23 mouse cellular contexts compared by ENCODE assay signal in genomic region chr9:57498536-57498935, GRCm38 (mm10). TPM values are rescaled to one million over a fixed set of nuclear protein-coding genes. Genes with fewer than 3 reads are reported as not detected.
DNase-seq lines count a peak whose midpoint lies in the region; ATAC-seq and TF ChIP-seq lines count a peak whose summit lies in the region.
"Had no signal": no experiment of that assay in that cellular context is flagged by ENCODE, and none has a peak within 500 bp of the region (broad histone marks: within the 10 kb centered on the region; RNA-seq: fewer than 3 reads in every experiment).

No protein-coding gene starts in this region.

- no peak for DNase-seq in neural tube, embryonic 10.5 days (ENCODE audit: extremely low spot score, low spot score)
- no peak for DNase-seq in forebrain, postnatal 0 days
- DNase-seq in midbrain, embryonic 14.5 days, result no peak
- DNase-seq in layer of hippocampus, postnatal 14 days (ENCODE audit: low spot score in 2 of 2), result no peak
- no peak for DNase-seq in heart, postnatal 36 days
- DNase-seq: adrenal gland, adult 8-10 months; cerebellum, adult 11-12 months; cerebellum, postnatal 25 days; kidney, adult 2 months; kidney, postnatal 14 days; left cerebral cortex, postnatal 4 days; liver; liver, postnatal 0 days; thymus, postnatal 36 days had no signal

- WGBS in neural tube, embryonic 13.5 days, result 47% methylated on average over 7 of the region's 7 CpGs
- 29% methylated on average over 7 of the region's 7 CpGs for WGBS in forebrain, postnatal 0 days
- WGBS in midbrain, embryonic 14.5 days, result 46% methylated on average over 7 of the region's 7 CpGs

- no peak overlapping the region for H3K4me3 ChIP-seq in neural tube, embryonic 13.5 days
- no peak overlapping the region for H3K4me3 ChIP-seq in forebrain, postnatal 0 days (ENCODE audit: low read depth, low read length)
- H3K4me3 ChIP-seq in midbrain, embryonic 14.5 days (replicated peaks; ENCODE audit: low read depth, low read length), result no peak overlapping the region
- H3K4me3 ChIP-seq: embryonic facial prominence, embryonic 15.5 days; heart, embryonic 10.5 days; layer of hippocampus, adult 2 months; left cerebral cortex, adult 2 months had no signal

- peaks cover 36% of the 10 kb centered on the region for H3K27me3 ChIP-seq in neural tube, embryonic 13.5 days
- H3K27me3 ChIP-seq in forebrain, postnatal 0 days (ENCODE audit: insufficient read depth, low read length), result no peaks in the 10 kb centered on the region
- peaks cover 22% of the 10 kb centered on the region for H3K27me3 ChIP-seq in midbrain, embryonic 14.5 days (ENCODE audit: control insufficient read depth, insufficient read depth, low read length)

- H3K4me2 ChIP-seq in neural tube, embryonic 13.5 days, result 0 out of 2 replicates have a peak overlapping the region, but pooled peaks have one; percentile 1
- H3K4me2 ChIP-seq in forebrain, postnatal 0 days (ENCODE audit: low read depth), result no peak overlapping the region
- no peak overlapping the region for H3K4me2 ChIP-seq in midbrain, embryonic 14.5 days (ENCODE audit: low read length)
- H3K4me2 ChIP-seq: embryonic facial prominence, embryonic 15.5 days had no signal

- peak overlapping the region; percentile 65 for H3K27ac ChIP-seq in neural tube, embryonic 13.5 days (replicated peaks)
- H3K27ac ChIP-seq in forebrain, postnatal 0 days (ENCODE audit: low read depth, low read length), result peak overlapping the region; percentile 31
- H3K27ac ChIP-seq in midbrain, embryonic 14.5 days (replicated peaks; ENCODE audit: low read depth, low read length), result peak overlapping the region; percentile 72
- H3K27ac ChIP-seq: embryonic facial prominence, embryonic 15.5 days; heart, embryonic 10.5 days; layer of hippocampus, adult 2 months; left cerebral cortex, adult 2 months had no signal

- no peaks in the 10 kb centered on the region for H3K36me3 ChIP-seq in neural tube, embryonic 13.5 days
- H3K36me3 ChIP-seq in forebrain, postnatal 0 days (ENCODE audit: insufficient read depth), result no peaks in the 10 kb centered on the region
- no peaks in the 10 kb centered on the region for H3K36me3 ChIP-seq in midbrain, embryonic 14.5 days (ENCODE audit: control insufficient read depth, insufficient read depth, low read length)
- H3K36me3 ChIP-seq: embryonic facial prominence, embryonic 15.5 days; heart, embryonic 10.5 days had no signal

- no peak for ATAC-seq in neural tube, embryonic 13.5 days (ENCODE audit: low read depth)
- ATAC-seq in forebrain, postnatal 0 days, result no peak
- no peak for ATAC-seq in midbrain, embryonic 14.5 days (ENCODE audit: low FRiP score, low TSS enrichment)
- no peak for ATAC-seq in cerebellum, adult (ENCODE audit: insufficient number of reproducible peaks, low FRiP score, low TSS enrichment)
- ATAC-seq: inflammation-experienced regulatory T-cells, adult 6 months; liver, postnatal 0 days had no signal

- H3K4me1 ChIP-seq in neural tube, embryonic 13.5 days (replicated peaks), result peaks cover 67% of the 10 kb centered on the region
- H3K4me1 ChIP-seq in forebrain, postnatal 0 days (ENCODE audit: insufficient read depth), result peaks cover 16% of the 10 kb centered on the region
- H3K4me1 ChIP-seq in midbrain, embryonic 14.5 days (ENCODE audit: control insufficient read depth, insufficient read depth, low read length), result peaks cover 20% of the 10 kb centered on the region

- TF ChIP-seq CTCF in forebrain, postnatal 0 days (IDR thresholded peaks at IDR 0.05; ENCODE audit: low read depth), result no peak

- no peaks in the 10 kb centered on the region for H3K9me3 ChIP-seq in neural tube, embryonic 13.5 days
- no peaks in the 10 kb centered on the region for H3K9me3 ChIP-seq in forebrain, postnatal 0 days (ENCODE audit: low read length)
- H3K9me3 ChIP-seq in midbrain, embryonic 14.5 days (ENCODE audit: control insufficient read depth, low read length), result no peaks in the 10 kb centered on the region
- H3K9me3 ChIP-seq: embryonic facial prominence, embryonic 15.5 days; heart, embryonic 10.5 days had no signal

- intact Hi-C loops in heart, postnatal 36 days (cut with DNase I), result no loop called here

- H3K9ac ChIP-seq in neural tube, embryonic 13.5 days, result peak overlapping the region; percentile 55; the same call in 1 of the 2 replicates
- H3K9ac ChIP-seq in forebrain, postnatal 0 days, result no peak overlapping the region
- H3K9ac ChIP-seq in midbrain, embryonic 14.5 days (replicated peaks; ENCODE audit: low read length), result no peak overlapping the region
- H3K9ac ChIP-seq: embryonic facial prominence, embryonic 15.5 days; liver, postnatal 0 days had no signal

RNA-seq across cellular contexts. Expression of gene Rpp25, which starts 5.3 kb away (rescaled TPM):
- polyA plus RNA-seq in neural tube, embryonic 13.5 days (2015; fragmentation: Nextera tagmentation; extraction: Ambion mirVana), result 21.0 and 21.9 TPM in 2 replicates
- total RNA-seq in forebrain, postnatal 0 days (2014; rRNA removed), result 24.7 and 30.2 TPM in 2 replicates
- polyA plus RNA-seq in forebrain, postnatal 0 days (2015; fragmentation: Nextera tagmentation; extraction: Ambion mirVana), result 40.9 and 46.5 TPM in 2 replicates
- polyA plus RNA-seq in midbrain, embryonic 14.5 days (2014; fragmentation: Nextera tagmentation; extraction: Ambion mirVana), result 28.1 and 30.7 TPM in 2 replicates
- total RNA-seq in layer of hippocampus, postnatal 14 days (2021), result 10 to 100 TPM in 1 of 2 experiments, 1 to 10 TPM in 1; 8.0 to 12.2 TPM
- 1 to 10 TPM; 1.0 to 2.1 TPM for total RNA-seq in heart, postnatal 36 days (2021)
- total RNA-seq: gastrocnemius, adult 18-20 months; megakaryocyte-erythroid progenitor cell, adult 5-6 weeks had no signal
- polyA plus RNA-seq: inflammation-experienced regulatory T-cells, adult 6 months had no signal

RNA-seq across cellular contexts. Expression of gene Cox5a, which starts 22.5 kb away (rescaled TPM):
- 922 and 997 TPM in 2 replicates for polyA plus RNA-seq in neural tube, embryonic 13.5 days (2015; fragmentation: Nextera tagmentation; extraction: Ambion mirVana)
- total RNA-seq in forebrain, postnatal 0 days (2014; rRNA removed), result 236 and 279 TPM in 2 replicates
- 1,027 and 1,112 TPM in 2 replicates for polyA plus RNA-seq in forebrain, postnatal 0 days (2015; fragmentation: Nextera tagmentation; extraction: Ambion mirVana)
- 832 and 924 TPM in 2 replicates for polyA plus RNA-seq in midbrain, embryonic 14.5 days (2014; fragmentation: Nextera tagmentation; extraction: Ambion mirVana)
- total RNA-seq in layer of hippocampus, postnatal 14 days (2021), result 100 to 1,000 TPM; 465 to 477 TPM
- 1,000 to 10,000 TPM; 2,624 to 2,673 TPM for total RNA-seq in heart, postnatal 36 days (2021)

RNA-seq across cellular contexts. Expression of gene Scamp5, which starts 30.7 kb away (rescaled TPM):
- polyA plus RNA-seq in neural tube, embryonic 13.5 days (2015; fragmentation: Nextera tagmentation; extraction: Ambion mirVana), result 65.1 and 67.8 TPM in 2 replicates
- 252 and 282 TPM in 2 replicates for total RNA-seq in forebrain, postnatal 0 days (2014; rRNA removed)
- polyA plus RNA-seq in forebrain, postnatal 0 days (2015; fragmentation: Nextera tagmentation; extraction: Ambion mirVana), result 167 and 175 TPM in 2 replicates
- polyA plus RNA-seq in midbrain, embryonic 14.5 days (2014; fragmentation: Nextera tagmentation; extraction: Ambion mirVana), result 98.9 and 109 TPM in 2 replicates
- 100 to 1,000 TPM; 439 to 441 TPM for total RNA-seq in layer of hippocampus, postnatal 14 days (2021)
- 1 to 10 TPM; 5.4 to 6.4 TPM for total RNA-seq in heart, postnatal 36 days (2021)
- total RNA-seq: megakaryocyte-erythroid progenitor cell, adult 5-6 weeks had no signal
- polyA plus RNA-seq: inflammation-experienced regulatory T-cells, adult 6 months had no signal

RNA-seq across cellular contexts. Expression of gene Fam219b, which starts 38.8 kb away (rescaled TPM):
- polyA plus RNA-seq in neural tube, embryonic 13.5 days (2015; fragmentation: Nextera tagmentation; extraction: Ambion mirVana), result 20.2 and 20.6 TPM in 2 replicates
- 25.1 and 29.9 TPM in 2 replicates for total RNA-seq in forebrain, postnatal 0 days (2014; rRNA removed)
- polyA plus RNA-seq in forebrain, postnatal 0 days (2015; fragmentation: Nextera tagmentation; extraction: Ambion mirVana), result 19.8 and 26.8 TPM in 2 replicates
- 23.8 and 24.1 TPM in 2 replicates for polyA plus RNA-seq in midbrain, embryonic 14.5 days (2014; fragmentation: Nextera tagmentation; extraction: Ambion mirVana)
- total RNA-seq in layer of hippocampus, postnatal 14 days (2021), result 10 to 100 TPM; 20.9 to 23.4 TPM
- total RNA-seq in heart, postnatal 36 days (2021), result 1 to 10 TPM; 7.2 to 8.3 TPM

RNA-seq across cellular contexts. Expression of gene Mpi, which starts 54.0 kb away (rescaled TPM):
- polyA plus RNA-seq in neural tube, embryonic 13.5 days (2015; fragmentation: Nextera tagmentation; extraction: Ambion mirVana), result 70.8 and 73.1 TPM in 2 replicates
- 46.1 and 47.8 TPM in 2 replicates for total RNA-seq in forebrain, postnatal 0 days (2014; rRNA removed)
- polyA plus RNA-seq in forebrain, postnatal 0 days (2015; fragmentation: Nextera tagmentation; extraction: Ambion mirVana), result 37.9 and 49.3 TPM in 2 replicates
- polyA plus RNA-seq in midbrain, embryonic 14.5 days (2014; fragmentation: Nextera tagmentation; extraction: Ambion mirVana), result 53.5 and 56.5 TPM in 2 replicates
- total RNA-seq in layer of hippocampus, postnatal 14 days (2021), result 10 to 100 TPM; 71.3 to 78.8 TPM
- 100 to 1,000 TPM; 129 to 161 TPM for total RNA-seq in heart, postnatal 36 days (2021)

Comparison
In these comparisons a context has a peak if more than half of its experiments do, and no peak if none do; other contexts are left out.
1. RNA of gene Scamp5, which starts 30.7 kb away (total RNA-seq): 439 to 441 TPM in layer of hippocampus, postnatal 14 days and 252 to 282 TPM in forebrain, postnatal 0 days; 5.4 to 6.4 TPM in heart, postnatal 36 days; every median in the first group is over 10 times any median in the second.
2. Peak in every context shown above with its lines, with median percentiles within 50 percentile points of each other: H3K27ac ChIP-seq.